Comparison of ENCODE assay signal across 20 mouse cellular contexts in the genomic region with DNA sequence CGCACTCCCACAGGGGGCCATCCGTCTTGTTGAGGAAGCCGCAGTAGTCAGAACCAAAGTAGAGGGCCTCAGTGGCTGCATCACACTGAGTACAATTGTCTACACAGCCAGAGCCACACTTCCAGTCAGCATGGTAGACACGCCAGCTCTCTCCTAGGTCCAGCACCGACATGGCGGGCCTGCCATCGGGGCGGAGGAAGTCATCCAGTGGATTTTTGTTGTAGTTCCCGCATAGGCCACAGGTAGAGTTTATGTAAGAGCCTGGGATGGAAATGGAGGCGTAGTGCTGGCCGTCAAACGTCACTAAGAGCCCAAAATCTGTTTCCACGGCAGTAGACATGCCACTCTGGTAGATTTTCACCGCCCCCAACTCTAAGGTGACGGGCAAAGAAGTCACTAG. TPM values are rescaled to one million over a fixed set of nuclear protein-coding genes. Genes with fewer than 3 reads are reported as not detected.
"Had no signal": no experiment of that assay in that cellular context is flagged by ENCODE, and none has a peak within 500 bp of the region (broad histone marks: within the 10 kb centered on the region; RNA-seq: fewer than 3 reads in every experiment).

No protein-coding gene starts in this region.

- H3K27ac ChIP-seq: lung, embryonic 15.5 days; midbrain, embryonic 10.5 days; midbrain, embryonic 12.5 days; neural tube, embryonic 13.5 days; neural tube, embryonic 15.5 days had no signal

- ATAC-seq: liver, postnatal 0 days; midbrain, embryonic 16.5 days had no signal

- H3K4me2 ChIP-seq: lung, embryonic 15.5 days; midbrain, embryonic 12.5 days; neural tube, embryonic 13.5 days; neural tube, embryonic 15.5 days had no signal

- DNase-seq: liver, postnatal 0 days; lung, adult 2 months; lung, postnatal 10 days; lung, postnatal 4 days; midbrain, embryonic 14.5 days; right cerebral cortex, postnatal 14 days; right cerebral cortex, postnatal 4 days; spleen, adult 18-20 months; thymus, adult 18-20 months; thymus, postnatal 14 days; thymus, postnatal 36 days had no signal

- H3K36me3 ChIP-seq: lung, embryonic 15.5 days; midbrain, embryonic 10.5 days; midbrain, embryonic 12.5 days; neural tube, embryonic 13.5 days; neural tube, embryonic 15.5 days had no signal

- H3K4me3 ChIP-seq: lung, embryonic 15.5 days; midbrain, embryonic 10.5 days; midbrain, embryonic 12.5 days; myocyte; neural tube, embryonic 13.5 days; neural tube, embryonic 15.5 days had no signal

- H3K9me3 ChIP-seq: lung, embryonic 15.5 days; midbrain, embryonic 10.5 days; midbrain, embryonic 12.5 days; neural tube, embryonic 15.5 days had no signal

- H3K4me1 ChIP-seq: lung, embryonic 15.5 days; midbrain, embryonic 10.5 days; midbrain, embryonic 12.5 days had no signal

- H3K9ac ChIP-seq: liver, postnatal 0 days; lung, embryonic 15.5 days; midbrain, embryonic 12.5 days; neural tube, embryonic 13.5 days; neural tube, embryonic 15.5 days had no signal

- H3K27me3 ChIP-seq: lung, embryonic 15.5 days; midbrain, embryonic 12.5 days had no signal

RNA-seq across cellular contexts. Expression of gene Tecta, which starts 22.1 kb away (rescaled TPM):
- total RNA-seq: megakaryocyte, adult 5-6 weeks; megakaryocyte-erythroid progenitor cell, adult 5-6 weeks had no signal
- polyA plus RNA-seq: lung, embryonic 15.5 days had no signal
